Mouse (Mus musculus): ENCODE data around the gene 1700017B05Rik. TPM values are rescaled to one million over a fixed set of nuclear protein-coding genes. Genes with fewer than 3 reads are reported as not detected.

The 1700017B05Rik gene
- polyA plus RNA-seq, 1 experiment from 2014 or later = 9.7 TPM

DNA sequence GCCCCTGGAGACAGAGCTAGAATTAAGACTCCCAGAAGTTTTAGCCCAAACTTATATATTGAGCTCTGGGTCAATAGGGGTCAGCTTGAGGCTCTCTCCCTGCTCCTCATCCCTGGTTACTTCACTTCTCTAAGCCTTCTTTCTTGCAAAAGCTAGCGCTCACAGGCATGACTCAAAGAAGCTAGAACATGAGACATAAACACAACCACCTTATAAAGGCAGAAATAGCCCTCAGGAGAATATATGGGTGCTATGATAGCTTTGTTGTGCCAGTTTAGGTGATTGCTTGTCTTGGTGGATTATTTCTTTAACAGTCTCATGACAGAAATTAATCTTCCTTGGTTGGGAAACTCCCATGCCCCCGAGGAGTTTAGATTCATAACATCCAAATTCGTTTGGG, 32.5 kb upstream of the 1700017B05Rik start:
- H3K36me3 ChIP-seq = no peaks in the 10 kb centered on the region
- no peak overlapping the region for H3K4me2 ChIP-seq (replicated peaks)
- H3K4me3 ChIP-seq = no peak overlapping the region
- no peaks in the 10 kb centered on the region for H3K9me3 ChIP-seq
- no peak overlapping the region for H3K9ac ChIP-seq (replicated peaks)
- ATAC-seq (ENCODE audit: low FRiP score, low read depth) = no peak
- WGBS = 83% methylated on average over 3 of the region's 3 CpGs
- no peaks in the 10 kb centered on the region for H3K27me3 ChIP-seq
- H3K27ac ChIP-seq (replicated peaks) = no peak overlapping the region
- H3K4me1 ChIP-seq = no peaks in the 10 kb centered on the region

DNA sequence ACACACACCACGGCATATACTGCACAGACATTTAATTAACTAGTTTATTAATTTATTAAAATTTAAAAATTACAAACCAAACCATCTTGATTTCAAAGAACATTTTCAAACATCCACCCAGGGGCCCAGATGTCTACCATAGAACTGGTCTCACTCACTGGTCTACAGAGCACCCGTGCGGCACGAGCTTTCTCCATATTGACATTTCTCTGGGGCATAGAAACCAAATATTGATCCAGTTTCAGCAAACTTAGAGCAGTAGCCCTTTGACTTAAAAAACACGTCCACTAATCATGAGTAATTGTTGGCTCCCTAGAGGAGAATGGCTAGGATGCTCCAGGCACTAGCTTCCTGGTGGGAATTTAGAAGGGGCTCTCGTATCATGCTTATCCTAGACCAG, 24.8 kb upstream of the 1700017B05Rik start:
- no peaks in the 10 kb centered on the region for H3K36me3 ChIP-seq
- no peak overlapping the region for H3K4me2 ChIP-seq (replicated peaks)
- no peak overlapping the region for H3K27ac ChIP-seq (replicated peaks)
- WGBS = 88% methylated on average over 6 of the region's 6 CpGs
- no peak overlapping the region for H3K9ac ChIP-seq (replicated peaks)
- 0 out of 2 replicates have a peak, but pooled peaks cover 3% of the 10 kb centered on the region for H3K4me1 ChIP-seq
- H3K4me3 ChIP-seq = no peak overlapping the region
- no peaks in the 10 kb centered on the region for H3K9me3 ChIP-seq
- ATAC-seq (ENCODE audit: low FRiP score, low read depth) = no peak
- H3K27me3 ChIP-seq = 0 out of 2 replicates have a peak, but pooled peaks cover 2% of the 10 kb centered on the region

DNA sequence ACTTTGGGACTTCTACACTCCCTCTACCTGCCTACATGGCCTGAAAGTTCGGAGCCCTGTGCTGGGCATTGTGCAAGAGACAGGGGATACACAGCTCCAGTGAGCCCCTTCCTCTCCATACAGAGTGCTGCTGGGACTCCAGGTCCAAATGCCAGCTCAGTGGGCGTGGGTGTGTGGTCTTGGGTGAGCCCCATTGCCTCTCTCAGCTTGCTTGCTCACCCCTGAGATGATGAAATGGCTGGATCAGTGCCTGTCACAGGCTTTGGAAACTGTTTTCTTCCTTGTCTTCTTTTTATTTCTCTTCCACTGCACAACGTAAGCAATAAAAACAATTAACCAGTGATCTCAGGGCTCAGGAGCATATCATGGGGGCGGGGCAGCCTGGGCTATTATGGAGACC, 20.9 kb upstream of the 1700017B05Rik start:
- no peak overlapping the region for H3K4me2 ChIP-seq (replicated peaks)
- no peak overlapping the region for H3K9ac ChIP-seq (replicated peaks)
- no peaks in the 10 kb centered on the region for H3K9me3 ChIP-seq
- H3K4me1 ChIP-seq = peaks cover 11% of the 10 kb centered on the region
- H3K27me3 ChIP-seq = 0 out of 2 replicates have a peak, but pooled peaks cover 2% of the 10 kb centered on the region
- WGBS = 81% methylated on average over 4 of the region's 4 CpGs
- H3K27ac ChIP-seq (replicated peaks) = no peak overlapping the region
- H3K36me3 ChIP-seq = no peaks in the 10 kb centered on the region
- ATAC-seq (ENCODE audit: low FRiP score, low read depth) = no peak
- no peak overlapping the region for H3K4me3 ChIP-seq

DNA sequence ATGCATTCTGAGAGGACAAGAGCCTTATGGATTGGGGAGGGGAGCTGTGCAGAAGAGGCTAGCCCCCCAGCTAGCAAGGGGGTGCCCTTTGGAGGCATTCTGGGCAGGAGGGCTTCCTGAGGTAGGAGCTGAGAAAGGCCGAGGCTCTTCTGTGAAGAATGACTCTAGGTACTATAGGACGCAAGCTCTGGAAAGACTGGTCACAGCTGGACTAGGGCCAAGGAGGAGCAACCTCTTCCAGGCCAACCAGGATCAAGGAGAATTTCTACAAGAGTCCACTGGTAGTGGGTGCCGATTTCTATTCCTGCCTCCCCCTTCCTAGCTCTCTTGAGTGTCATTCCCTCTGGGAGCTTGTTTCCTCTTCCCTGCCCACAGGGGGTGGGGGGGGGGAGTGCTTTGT, 20.3 kb upstream of the 1700017B05Rik start:
- no peaks in the 10 kb centered on the region for H3K36me3 ChIP-seq
- 89% methylated on average over 3 of the region's 3 CpGs for WGBS

DNA sequence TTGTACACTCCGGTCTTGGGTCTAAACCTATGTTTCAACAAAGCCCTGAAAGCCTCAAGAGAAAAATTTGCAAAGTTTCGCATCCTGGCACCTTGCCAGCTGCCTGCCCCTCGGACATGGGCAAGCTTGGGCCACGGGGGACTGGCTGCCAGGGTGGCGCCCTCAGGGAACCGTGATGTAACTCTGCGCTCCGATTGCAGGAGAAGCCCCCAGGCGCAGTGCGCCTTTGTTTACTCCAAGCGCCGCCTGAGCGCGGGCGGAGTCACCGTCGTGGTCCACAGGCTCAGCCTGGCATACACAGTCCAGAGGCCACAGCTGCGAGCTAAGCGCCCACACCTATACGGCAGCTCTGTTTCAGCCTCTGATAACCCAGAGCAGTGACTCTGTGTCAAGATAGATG, 19.1 kb upstream of the 1700017B05Rik start:
- 12% methylated on average over 20 of the region's 20 CpGs for WGBS
- H3K9ac ChIP-seq (replicated peaks) = no peak overlapping the region; the same call in 1 of the 2 replicates

More for the DNA sequence above, 20.3 kb upstream of the 1700017B05Rik start:
- H3K9ac ChIP-seq (replicated peaks) = no peak overlapping the region
- H3K4me1 ChIP-seq = peaks cover 15% of the 10 kb centered on the region
- H3K4me2 ChIP-seq (replicated peaks) = no peak overlapping the region
- no peaks in the 10 kb centered on the region for H3K9me3 ChIP-seq
- no peak overlapping the region for H3K4me3 ChIP-seq
- no peak overlapping the region for H3K27ac ChIP-seq (replicated peaks)
- ATAC-seq (ENCODE audit: low FRiP score, low read depth) = no peak
- H3K27me3 ChIP-seq = 0 out of 2 replicates have a peak, but pooled peaks cover 2% of the 10 kb centered on the region

DNA sequence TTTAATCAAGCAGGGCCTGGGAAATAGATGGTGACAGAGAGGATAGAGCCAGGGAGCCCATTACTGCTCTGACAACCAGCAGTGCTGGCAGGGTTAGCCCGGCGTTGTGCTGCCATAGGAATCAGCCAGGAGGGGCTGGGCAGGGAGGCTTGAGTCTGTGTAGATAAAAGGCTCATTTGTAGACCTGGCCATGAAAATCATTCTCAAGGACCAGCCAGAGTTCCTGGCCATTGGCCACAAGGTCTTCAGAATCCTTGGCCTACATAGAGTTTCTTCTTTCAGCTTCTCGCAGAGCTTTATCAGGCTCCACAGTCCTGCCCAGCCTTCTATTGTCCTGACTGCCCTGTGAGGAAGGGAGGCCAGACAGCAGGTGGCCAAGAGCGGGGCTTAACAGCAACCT, 17.0 kb upstream of the 1700017B05Rik start:
- Histone ChIP-seq H3K27me3 (0 out of 2 replicates have a peak, but pooled peaks cover 7% of the 10 kb centered on the region), H3K36me3 (no peaks in the 10 kb centered on the region)
- WGBS = 64% methylated on average over 4 of the region's 4 CpGs

More for the DNA sequence above, 19.1 kb upstream of the 1700017B05Rik start:
- Histone ChIP-seq H3K4me2 (replicated peaks) (peak overlapping the region; percentile 47), H3K36me3 (no peaks in the 10 kb centered on the region), H3K9me3 (no peaks in the 10 kb centered on the region), H3K4me1 (peaks cover 15% of the 10 kb centered on the region), H3K27me3 (0 out of 2 replicates have a peak, but pooled peaks cover 2% of the 10 kb centered on the region), H3K27ac (replicated peaks) (no peak overlapping the region), H3K4me3 (no peak overlapping the region)
- peak; percentile 49; the same call in 1 of the 2 replicates for ATAC-seq (ENCODE audit: low FRiP score, low read depth)

DNA sequence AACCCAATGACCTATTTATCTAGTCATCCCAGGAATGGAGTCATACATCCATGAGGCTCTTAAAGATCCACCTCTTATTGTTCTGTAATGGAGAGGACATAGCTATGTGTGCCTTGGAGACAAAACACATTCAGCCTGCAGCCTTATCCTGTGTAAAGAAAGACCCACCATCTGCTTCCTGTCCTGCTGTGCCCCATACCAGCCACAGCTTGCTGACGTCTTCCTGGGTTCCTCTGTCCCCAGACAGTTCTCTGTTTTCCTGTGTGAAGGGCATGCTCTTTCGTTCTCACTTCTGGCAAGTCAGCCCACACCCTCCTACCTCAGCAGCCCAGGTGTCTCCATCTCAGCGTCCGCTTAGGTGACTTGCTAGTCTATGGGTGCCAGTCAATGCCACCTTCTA, 15.9 kb upstream of the 1700017B05Rik start:
- no peaks in the 10 kb centered on the region for H3K36me3 ChIP-seq
- no peaks in the 10 kb centered on the region for H3K9me3 ChIP-seq
- no peak overlapping the region for H3K9ac ChIP-seq (replicated peaks)
- H3K27ac ChIP-seq (replicated peaks) = no peak overlapping the region
- no peak for ATAC-seq (ENCODE audit: low FRiP score, low read depth)
- no peak overlapping the region for H3K4me2 ChIP-seq (replicated peaks)
- no peak overlapping the region for H3K4me3 ChIP-seq
- 0 out of 2 replicates have a peak, but pooled peaks cover 7% of the 10 kb centered on the region for H3K27me3 ChIP-seq
- 81% methylated on average over 4 of the region's 4 CpGs for WGBS
- H3K4me1 ChIP-seq = peaks cover 12% of the 10 kb centered on the region

More for the DNA sequence above, 17.0 kb upstream of the 1700017B05Rik start:
- H3K9ac ChIP-seq (replicated peaks) = no peak overlapping the region
- H3K4me3 ChIP-seq = no peak overlapping the region
- peaks cover 15% of the 10 kb centered on the region for H3K4me1 ChIP-seq
- H3K9me3 ChIP-seq = no peaks in the 10 kb centered on the region
- no peak for ATAC-seq (ENCODE audit: low FRiP score, low read depth)
- H3K4me2 ChIP-seq (replicated peaks) = no peak overlapping the region
- no peak overlapping the region for H3K27ac ChIP-seq (replicated peaks)

DNA sequence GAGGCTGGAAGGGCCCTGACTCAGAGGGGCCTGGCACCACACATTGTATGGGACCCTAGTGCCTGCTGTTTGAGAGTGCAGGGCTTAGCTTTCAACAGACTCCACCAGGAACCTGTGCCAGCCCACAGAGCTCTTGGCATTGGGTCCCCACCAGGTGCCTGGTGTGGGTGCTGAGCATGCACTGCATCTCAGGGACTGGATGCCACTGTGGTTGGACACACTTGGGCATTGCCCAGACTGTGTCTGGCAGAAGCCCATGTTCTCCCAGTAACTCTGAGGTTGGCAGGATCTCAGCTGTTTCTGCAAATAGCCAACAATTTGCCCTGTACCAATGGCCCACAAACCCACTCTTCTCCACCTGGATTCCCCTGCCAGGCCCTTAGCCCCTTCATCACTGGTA, 13.9 kb upstream of the 1700017B05Rik start:
- H3K27ac ChIP-seq (replicated peaks) = no peak overlapping the region
- no peaks in the 10 kb centered on the region for H3K9me3 ChIP-seq
- no peak for ATAC-seq (ENCODE audit: low FRiP score, low read depth)
- H3K36me3 ChIP-seq = no peaks in the 10 kb centered on the region
- peaks cover 8% of the 10 kb centered on the region for H3K4me1 ChIP-seq
- H3K4me2 ChIP-seq (replicated peaks) = no peak overlapping the region
- H3K27me3 ChIP-seq = 0 out of 2 replicates have a peak, but pooled peaks cover 4% of the 10 kb centered on the region
- no peak overlapping the region for H3K4me3 ChIP-seq
- H3K9ac ChIP-seq (replicated peaks) = no peak overlapping the region

DNA sequence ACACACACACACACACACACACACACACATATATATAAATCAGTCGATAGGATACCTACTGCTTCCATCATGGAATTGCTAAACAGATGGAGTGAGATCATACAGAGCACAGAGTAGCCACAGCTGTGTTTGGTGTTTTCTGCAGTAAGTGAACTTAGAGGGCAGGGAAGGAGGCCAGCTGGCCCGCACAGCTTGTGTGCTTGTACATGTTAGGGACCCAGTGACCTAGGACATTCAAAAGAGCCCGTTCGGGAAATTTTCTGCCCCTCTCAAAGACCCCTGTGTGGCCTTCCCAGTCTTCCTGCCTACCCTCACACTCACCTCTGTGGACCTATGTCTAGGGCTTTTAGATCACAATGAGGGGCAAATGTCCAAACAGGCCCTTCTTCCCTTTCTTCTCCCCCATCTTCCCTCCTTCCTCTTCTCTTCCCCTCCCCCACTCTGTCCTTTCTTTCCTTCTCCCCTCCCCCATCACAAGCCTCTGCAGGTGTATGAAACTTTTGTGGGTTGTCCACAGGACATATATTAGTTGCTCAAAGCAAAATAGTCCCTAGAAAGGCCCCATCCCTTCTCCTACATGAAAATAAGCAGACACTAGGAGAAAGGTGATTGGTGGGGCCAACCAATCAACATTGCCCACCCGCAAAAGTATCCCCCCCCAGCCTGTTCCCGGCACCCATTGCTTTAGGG, 11.5 kb upstream of the 1700017B05Rik start:
- Histone ChIP-seq H3K36me3 (no peaks in the 10 kb centered on the region), H3K9ac (replicated peaks) (no peak overlapping the region), H3K4me3 (no peak overlapping the region), H3K27ac (replicated peaks) (no peak overlapping the region), H3K27me3 (peaks cover 9% of the 10 kb centered on the region; the same call in 1 of the 2 replicates), H3K9me3 (no peaks in the 10 kb centered on the region), H3K4me2 (replicated peaks) (no peak overlapping the region), H3K4me1 (peaks cover 23% of the 10 kb centered on the region)
- no peak for ATAC-seq (ENCODE audit: low FRiP score, low read depth)
- 30% methylated on average over 6 of the region's 6 CpGs for WGBS

DNA sequence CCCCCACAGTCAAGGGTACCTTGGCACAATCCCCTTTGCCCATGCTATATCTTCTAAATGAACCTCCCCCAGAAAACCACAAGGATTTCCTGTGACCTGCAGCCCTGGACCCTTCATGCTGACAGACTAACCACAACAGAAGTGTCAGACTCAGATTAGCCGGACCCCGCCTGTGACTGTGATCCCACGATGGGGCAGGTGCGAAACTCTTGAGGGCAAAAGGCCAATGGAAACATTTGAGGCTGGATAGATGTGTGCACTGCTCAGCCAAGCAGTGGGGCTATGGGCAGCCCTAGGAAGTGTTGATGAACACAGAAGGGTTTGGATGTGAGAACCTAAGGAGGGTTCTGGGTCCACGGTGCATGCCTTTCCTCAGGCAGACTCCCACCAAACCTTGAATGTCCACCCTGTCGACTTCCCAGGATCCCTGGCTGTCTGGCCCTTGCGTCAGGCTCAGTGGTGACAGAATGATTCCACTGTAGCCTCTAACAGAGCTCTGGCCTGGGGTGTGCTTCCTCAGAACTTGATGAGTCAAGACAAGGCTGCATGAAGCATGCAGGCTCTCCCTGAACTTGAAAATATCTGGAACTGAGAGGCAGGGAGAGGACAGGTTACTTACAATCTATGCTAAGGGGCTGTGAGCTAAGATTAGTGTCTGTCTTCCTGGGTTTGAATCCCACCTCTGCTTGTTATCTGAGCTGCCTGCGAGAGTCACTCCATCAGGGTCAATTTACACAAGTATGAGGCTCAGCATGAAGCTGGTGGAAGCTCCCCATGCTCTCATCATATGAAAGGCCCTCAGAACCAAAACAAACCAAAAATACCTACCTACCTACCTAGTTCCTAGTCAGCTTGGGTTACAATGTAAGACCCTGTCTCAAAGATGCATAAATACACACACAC, 10.7 kb upstream of the 1700017B05Rik start:
- no peaks in the 10 kb centered on the region for H3K36me3 ChIP-seq
- no peak overlapping the region for H3K9ac ChIP-seq (replicated peaks)
- H3K27me3 ChIP-seq = peaks cover 9% of the 10 kb centered on the region; the same call in 1 of the 2 replicates
- H3K9me3 ChIP-seq = no peaks in the 10 kb centered on the region
- ATAC-seq (ENCODE audit: low FRiP score, low read depth) = no peak
- H3K27ac ChIP-seq (replicated peaks) = no peak overlapping the region
- WGBS = 63% methylated on average over 8 of the region's 8 CpGs
- H3K4me1 ChIP-seq = peaks cover 26% of the 10 kb centered on the region
- no peak overlapping the region for H3K4me2 ChIP-seq (replicated peaks)
- no peak overlapping the region for H3K4me3 ChIP-seq

DNA sequence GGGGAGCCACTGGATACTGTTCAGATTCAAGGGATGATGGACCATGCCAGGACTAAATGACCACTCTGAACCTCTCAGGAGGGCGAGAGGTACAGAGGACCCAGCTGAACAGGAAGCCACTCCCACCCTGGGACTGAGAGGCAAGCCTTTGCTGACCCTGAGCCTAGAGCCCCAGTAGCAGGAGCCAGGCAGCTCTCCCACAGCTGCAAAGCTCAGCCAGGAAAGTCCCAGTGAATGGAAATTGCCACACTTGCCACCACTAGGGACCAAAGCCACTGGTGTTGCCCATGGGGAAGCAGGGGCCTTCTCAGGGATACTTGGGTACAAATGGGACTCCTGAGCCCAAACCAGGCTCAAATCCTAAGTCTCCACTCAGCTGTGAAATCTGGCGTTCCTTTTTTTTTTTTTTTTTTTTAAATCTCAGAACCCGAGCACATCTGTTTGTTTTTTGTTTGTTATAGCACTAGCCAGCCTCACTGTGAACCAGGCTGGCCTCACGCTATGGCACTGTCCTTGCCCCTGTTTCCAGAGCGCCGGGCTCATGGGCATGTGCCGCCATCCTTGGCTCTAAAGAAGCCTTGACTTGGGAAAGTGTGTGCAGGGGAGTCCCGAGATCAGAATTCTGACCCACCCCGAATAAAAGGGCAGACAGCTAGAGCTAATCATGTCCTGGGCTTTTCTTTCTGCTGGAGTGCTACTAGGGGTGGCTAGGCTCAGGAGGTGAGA, 9.6 kb upstream of the 1700017B05Rik start:
- Histone ChIP-seq H3K4me2 (replicated peaks) (no peak overlapping the region), H3K27me3 (peaks cover 9% of the 10 kb centered on the region; the same call in 1 of the 2 replicates), H3K36me3 (no peaks in the 10 kb centered on the region), H3K27ac (replicated peaks) (no peak overlapping the region), H3K9me3 (no peaks in the 10 kb centered on the region), H3K9ac (replicated peaks) (no peak overlapping the region), H3K4me1 (peaks cover 33% of the 10 kb centered on the region), H3K4me3 (no peak overlapping the region)
- 53% methylated on average over 9 of the region's 9 CpGs for WGBS
- no peak for ATAC-seq (ENCODE audit: low FRiP score, low read depth)

Data from midbrain, embryonic 12.5 days (tissue).